Comparison of ENCODE assay signal across 8 mouse cellular contexts in genomic region chr11:88009542-88010190, GRCm38 (mm10). TPM values are rescaled to one million over a fixed set of nuclear protein-coding genes. Genes with fewer than 3 reads are reported as not detected.
DNase-seq lines count a peak whose midpoint lies in the region; ATAC-seq and TF ChIP-seq lines count a peak whose summit lies in the region.

No protein-coding gene starts in this region.

- no peak overlapping the region for H3K4me3 ChIP-seq in lung, embryonic 14.5 days (ENCODE audit: low read depth, low read length)
- peak overlapping the region; percentile 10; the same call in 1 of the 2 replicates for H3K4me3 ChIP-seq in embryonic facial prominence, embryonic 14.5 days (ENCODE audit: low read depth, low read length)
- 0 out of 2 replicates have a peak overlapping the region, but pooled peaks have one; percentile 2 for H3K4me3 ChIP-seq in hindbrain, embryonic 14.5 days (replicated peaks; ENCODE audit: low read length)
- H3K4me3 ChIP-seq in limb, embryonic 11.5 days (ENCODE audit: low read depth, low read length) = no peak overlapping the region

- no peak for TF ChIP-seq CTCF in lung, embryonic 14.5 days (IDR thresholded peaks at IDR 0.05; ENCODE audit: low read depth)

- H3K27me3 ChIP-seq in lung, embryonic 14.5 days (ENCODE audit: insufficient read depth, low read length) = no peaks in the 10 kb centered on the region
- H3K27me3 ChIP-seq in embryonic facial prominence, embryonic 14.5 days (replicated peaks; ENCODE audit: control insufficient read depth, insufficient read depth, low read length) = no peaks in the 10 kb centered on the region
- no peaks in the 10 kb centered on the region for H3K27me3 ChIP-seq in hindbrain, embryonic 14.5 days (ENCODE audit: control insufficient read depth, insufficient read depth, low read length)
- H3K27me3 ChIP-seq in limb, embryonic 11.5 days (ENCODE audit: control insufficient read depth, insufficient read depth, low read length) = 0 out of 2 replicates have a peak, but pooled peaks cover 2% of the 10 kb centered on the region

- peak overlapping the region; percentile 36; the same call in 1 of the 2 replicates for H3K4me2 ChIP-seq in lung, embryonic 14.5 days
- peak overlapping the region; percentile 35 for H3K4me2 ChIP-seq in embryonic facial prominence, embryonic 14.5 days (ENCODE audit: low read depth, low read length)
- H3K4me2 ChIP-seq in hindbrain, embryonic 14.5 days (replicated peaks) = peak overlapping the region; percentile 42
- H3K4me2 ChIP-seq in limb, embryonic 11.5 days (ENCODE audit: low read depth, severe bottlenecking) = no peak overlapping the region

- H3K36me3 ChIP-seq in lung, embryonic 14.5 days (ENCODE audit: insufficient read depth) = no peaks in the 10 kb centered on the region
- no peaks in the 10 kb centered on the region for H3K36me3 ChIP-seq in embryonic facial prominence, embryonic 14.5 days (ENCODE audit: control insufficient read depth, insufficient read depth, low read length)
- no peaks in the 10 kb centered on the region for H3K36me3 ChIP-seq in hindbrain, embryonic 14.5 days (replicated peaks; ENCODE audit: control insufficient read depth, insufficient read depth)
- no peaks in the 10 kb centered on the region for H3K36me3 ChIP-seq in limb, embryonic 11.5 days (ENCODE audit: control insufficient read depth, insufficient read depth, low read length)

- H3K9me3 ChIP-seq in lung, embryonic 14.5 days (ENCODE audit: low read depth, low read length) = no peaks in the 10 kb centered on the region
- H3K9me3 ChIP-seq in embryonic facial prominence, embryonic 14.5 days (ENCODE audit: control insufficient read depth, low read length) = no peaks in the 10 kb centered on the region
- no peaks in the 10 kb centered on the region for H3K9me3 ChIP-seq in hindbrain, embryonic 14.5 days (ENCODE audit: control insufficient read depth, low read length)
- H3K9me3 ChIP-seq in limb, embryonic 11.5 days (ENCODE audit: control insufficient read depth, low read length) = no peaks in the 10 kb centered on the region

- H3K27ac ChIP-seq in lung, embryonic 14.5 days (ENCODE audit: low read depth) = peak overlapping the region; percentile 33; the same call in 1 of the 2 replicates
- H3K27ac ChIP-seq in embryonic facial prominence, embryonic 14.5 days (replicated peaks; ENCODE audit: low read depth, low read length) = no peak overlapping the region
- peak overlapping the region; percentile 53 for H3K27ac ChIP-seq in hindbrain, embryonic 14.5 days
- no peak overlapping the region for H3K27ac ChIP-seq in limb, embryonic 11.5 days (replicated peaks; ENCODE audit: low read depth, low read length)

- H3K4me1 ChIP-seq in lung, embryonic 14.5 days (ENCODE audit: insufficient read depth) = peaks cover 4% of the 10 kb centered on the region; the same call in 1 of the 2 replicates
- peaks cover 17% of the 10 kb centered on the region for H3K4me1 ChIP-seq in embryonic facial prominence, embryonic 14.5 days (ENCODE audit: control insufficient read depth, insufficient read depth, low read length)
- peaks cover 9% of the 10 kb centered on the region for H3K4me1 ChIP-seq in hindbrain, embryonic 14.5 days (replicated peaks; ENCODE audit: control insufficient read depth, insufficient read depth, low read length)
- no peaks in the 10 kb centered on the region for H3K4me1 ChIP-seq in limb, embryonic 11.5 days (ENCODE audit: control insufficient read depth, insufficient read depth, low read length)

- peak; percentile 57 for DNase-seq in lung, embryonic 14.5 days
- DNase-seq in lung, postnatal 14 days = no peak
- peak; percentile 89 for DNase-seq in embryonic facial prominence, embryonic 14.5 days (ENCODE audit: low spot score)
- DNase-seq in hindbrain, embryonic 14.5 days (ENCODE audit: low spot score) = peak; percentile 59
- DNase-seq in limb, embryonic 11.5 days (ENCODE audit: low spot score) = peak; percentile 24
- DNase-seq in right cerebral cortex, adult 2 months (ENCODE audit: low spot score in 2 of 2) = peak; percentile 59 to 65
- DNase-seq in T-cell, adult 2 months (ENCODE audit: low spot score) = no peak
- no peak for DNase-seq in adrenal gland, postnatal 4 days (ENCODE audit: low spot score in 2 of 2)

- WGBS in lung, embryonic 14.5 days = 15% methylated on average over 16 of the region's 16 CpGs
- WGBS in embryonic facial prominence, embryonic 14.5 days = 21% methylated on average over 16 of the region's 16 CpGs
- 19% methylated on average over 16 of the region's 16 CpGs for WGBS in hindbrain, embryonic 14.5 days
- WGBS in limb, embryonic 11.5 days = 18% methylated on average over 16 of the region's 16 CpGs

- H3K9ac ChIP-seq in lung, embryonic 14.5 days = no peak overlapping the region; the same call in 1 of the 2 replicates
- H3K9ac ChIP-seq in embryonic facial prominence, embryonic 14.5 days (ENCODE audit: low read depth, low read length) = peak overlapping the region; percentile 5; the same call in 1 of the 2 replicates
- H3K9ac ChIP-seq in hindbrain, embryonic 14.5 days = peak overlapping the region; percentile 45; the same call in 1 of the 2 replicates
- H3K9ac ChIP-seq in limb, embryonic 11.5 days (ENCODE audit: low read length) = 0 out of 2 replicates have a peak overlapping the region, but pooled peaks have one; percentile 27

- peak; percentile 49; the same call in 1 of the 2 replicates for ATAC-seq in lung, embryonic 14.5 days (ENCODE audit: insufficient read depth)
- ATAC-seq in embryonic facial prominence, embryonic 14.5 days (ENCODE audit: low read depth) = peak; percentile 94
- ATAC-seq in hindbrain, embryonic 14.5 days (ENCODE audit: low FRiP score) = peak; percentile 46; the same call in 1 of the 2 replicates
- no peak for ATAC-seq in limb, embryonic 11.5 days (ENCODE audit: insufficient number of reproducible peaks, low FRiP score, low TSS enrichment, low read depth)

RNA-seq across cellular contexts. Expression of gene Dynll2, which starts 22.3 kb away (rescaled TPM):
- polyA plus RNA-seq in lung, embryonic 14.5 days (2014; fragmentation: Nextera tagmentation; extraction: Ambion mirVana) = 19.7 and 19.9 TPM in 2 replicates
- 13.0 and 13.7 TPM in 2 replicates for polyA plus RNA-seq in embryonic facial prominence, embryonic 14.5 days (2014; fragmentation: Nextera tagmentation; extraction: Ambion mirVana)
- polyA plus RNA-seq in hindbrain, embryonic 14.5 days (2014; fragmentation: Nextera tagmentation; extraction: Ambion mirVana) = 30.1 and 32.8 TPM in 2 replicates
- polyA plus RNA-seq in limb, embryonic 11.5 days (2014; fragmentation: Nextera tagmentation; extraction: Ambion mirVana) = 16.8 and 18.6 TPM in 2 replicates
- 100 to 1,000 TPM; 143 to 154 TPM for total RNA-seq in adrenal gland, postnatal 4 days (2021)

RNA-seq across cellular contexts. Expression of gene Srsf1, which starts 37.5 kb away (rescaled TPM):
- polyA plus RNA-seq in lung, embryonic 14.5 days (2014; fragmentation: Nextera tagmentation; extraction: Ambion mirVana) = 446 and 450 TPM in 2 replicates
- 291 and 327 TPM in 2 replicates for polyA plus RNA-seq in embryonic facial prominence, embryonic 14.5 days (2014; fragmentation: Nextera tagmentation; extraction: Ambion mirVana)
- polyA plus RNA-seq in hindbrain, embryonic 14.5 days (2014; fragmentation: Nextera tagmentation; extraction: Ambion mirVana) = 252 and 290 TPM in 2 replicates
- polyA plus RNA-seq in limb, embryonic 11.5 days (2014; fragmentation: Nextera tagmentation; extraction: Ambion mirVana) = 500 and 537 TPM in 2 replicates
- 100 to 1,000 TPM; 299 to 343 TPM for total RNA-seq in adrenal gland, postnatal 4 days (2021)

RNA-seq across cellular contexts. Expression of gene Vezf1, which starts 58.4 kb away (rescaled TPM):
- polyA plus RNA-seq in lung, embryonic 14.5 days (2014; fragmentation: Nextera tagmentation; extraction: Ambion mirVana) = 44.5 and 46.8 TPM in 2 replicates
- polyA plus RNA-seq in embryonic facial prominence, embryonic 14.5 days (2014; fragmentation: Nextera tagmentation; extraction: Ambion mirVana) = 35.3 and 36.6 TPM in 2 replicates
- polyA plus RNA-seq in hindbrain, embryonic 14.5 days (2014; fragmentation: Nextera tagmentation; extraction: Ambion mirVana) = 48.3 and 50.2 TPM in 2 replicates
- 63.7 and 67.5 TPM in 2 replicates for polyA plus RNA-seq in limb, embryonic 11.5 days (2014; fragmentation: Nextera tagmentation; extraction: Ambion mirVana)
- 10 to 100 TPM; 56.6 to 56.9 TPM for total RNA-seq in adrenal gland, postnatal 4 days (2021)

Comparison
In these comparisons a context has a peak if more than half of its experiments do, and no peak if none do; other contexts are left out.
1. DNase-seq: peak in lung, embryonic 14.5 days (single experiment), embryonic facial prominence, embryonic 14.5 days (single experiment), hindbrain, embryonic 14.5 days (single experiment), limb, embryonic 11.5 days (single experiment) and right cerebral cortex, adult 2 months (2 of 2); none in lung, postnatal 14 days (single experiment), T-cell, adult 2 months (single experiment) and adrenal gland, postnatal 4 days (0 of 2).
2. H3K27ac ChIP-seq: peak in lung, embryonic 14.5 days (single experiment) and hindbrain, embryonic 14.5 days (single experiment); none in embryonic facial prominence, embryonic 14.5 days (single experiment) and limb, embryonic 11.5 days (single experiment).
3. H3K4me3 ChIP-seq: peak in embryonic facial prominence, embryonic 14.5 days (single experiment) and hindbrain, embryonic 14.5 days (single experiment); none in lung, embryonic 14.5 days (single experiment) and limb, embryonic 11.5 days (single experiment).